Mouse (Mus musculus) liver, embryonic 16.5 days (tissue): ENCODE results near the gene BC004004. TPM values are rescaled to one million over a fixed set of nuclear protein-coding genes. Genes with fewer than 3 reads are reported as not detected.

ENCODE experiments used
- polyA plus RNA-seq: library from polyadenylated mRNA; unstranded; fragments of >200 nt; fragmentation: Nextera tagmentation; extraction: Ambion mirVana; gene quantifications from 2 replicates; pipeline ENCODE4 v1.2.1, GENCODE M21; 2015

BC004004 gene
- polyA plus RNA-seq, 1 experiment from 2014 or later, result 90.5 TPM

Other genes with a start within 250 kb of the BC004004 start
- 185 and 211 TPM in 2 replicates for gene Srsf3, start 236.2 kb upstream of the BC004004 start, polyA plus RNA-seq
- gene Cdkn1a, start 177.8 kb upstream of the BC004004 start, polyA plus RNA-seq, result 12.6 and 16.5 TPM in 2 replicates
- 9.9 and 10.9 TPM in 2 replicates for gene Rab44, start 154.6 kb upstream of the BC004004 start, polyA plus RNA-seq
- 0.09 and 0.24 TPM in 2 replicates for gene Cpne5, start 30.6 kb upstream of the BC004004 start, polyA plus RNA-seq
- gene Ppil1, start 4.6 kb upstream of the BC004004 start, polyA plus RNA-seq, result 70.1 and 76.8 TPM in 2 replicates
- 2.0 and 2.6 TPM in 2 replicates for gene Pi16, start 48.9 kb downstream of the BC004004 start, polyA plus RNA-seq
- gene Mtch1, start 79.1 kb downstream of the BC004004 start, polyA plus RNA-seq, result 33.3 and 48.5 TPM in 2 replicates
- 7.7 and 8.1 TPM in 2 replicates for gene Fgd2, start 92.1 kb downstream of the BC004004 start, polyA plus RNA-seq
- 74.7 and 80.0 TPM in 2 replicates for gene Pim1, start 222.0 kb downstream of the BC004004 start, polyA plus RNA-seq